Mouse (Mus musculus): Measurements from ENCODE around the gene Snrpd3.
"Not testable (repeated sequence)": the region's sequence is repeated elsewhere in the genome, so short reads cannot be mapped to it uniquely, and the experiment has no call there.

The Snrpd3 gene

DNA sequence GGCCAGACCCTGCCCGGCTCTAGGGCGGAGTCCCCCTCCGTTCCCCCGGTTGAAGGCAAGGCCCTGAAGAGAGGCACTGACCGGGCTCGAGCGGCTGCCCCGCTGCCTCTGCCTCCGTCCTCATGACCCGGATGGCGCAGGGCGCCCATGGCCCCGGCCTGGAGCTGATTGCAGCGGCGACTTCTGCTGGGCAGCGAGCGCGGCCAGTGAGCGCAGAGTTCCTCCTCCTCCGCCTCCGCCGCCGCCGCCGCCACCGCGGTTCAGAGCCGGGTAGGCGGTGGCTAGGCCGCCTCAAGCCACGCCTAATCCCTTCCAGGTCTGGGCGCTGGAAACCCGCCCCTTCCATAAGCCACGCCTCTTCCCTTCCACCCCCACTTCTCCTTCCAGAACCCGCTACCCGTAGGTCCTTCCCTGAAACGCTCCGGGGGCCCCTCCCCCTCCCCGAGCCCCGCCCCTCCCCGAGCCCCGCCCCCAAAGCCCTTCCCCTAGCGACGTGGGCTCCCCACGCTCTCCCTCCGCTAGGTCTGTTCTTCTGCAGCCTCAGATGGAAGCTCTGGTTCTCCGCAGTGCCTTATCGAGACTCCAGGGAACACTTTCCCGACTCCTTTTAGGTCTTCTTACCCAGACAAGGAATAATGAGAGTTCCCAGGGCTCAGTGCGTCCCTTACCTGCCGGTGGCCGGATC lies at the start of gene Snrpd3:
Gene Snrpd3, plus strand, starts transcription at position 479 of the 685 bp plus-strand sequence.
- Histone ChIP-seq H3K4me3 (replicated peaks; ENCODE audit: low read length) (peak within 1 kb of the TSS; percentile 96), H3K27me3 (ENCODE audit: insufficient read depth, low read length) (0 out of 2 replicates have a peak, but pooled peaks cover 4% of the 10 kb centered on the region), H3K9me3 (ENCODE audit: low read length) (no peaks in the 10 kb centered on the region), H3K4me1 (replicated peaks; ENCODE audit: low read depth, low read length) (peaks cover 56% of the 10 kb centered on the region), H3K36me3 (ENCODE audit: insufficient read depth, low read length) (peaks cover 36% of the 10 kb centered on the region)
- TF ChIP-seq NANOG (IDR thresholded peaks at IDR 0.05; ENCODE audit: borderline replicate concordance, low read length), result no peak
- TF ChIP-seq POU5F1 (IDR thresholded peaks at IDR 0.05; ENCODE audit: borderline replicate concordance, low read length), result no peak
- no peak for TF ChIP-seq CTCF (conservative IDR thresholded peaks at IDR 0.05; ENCODE audit: low read length)

DNA sequence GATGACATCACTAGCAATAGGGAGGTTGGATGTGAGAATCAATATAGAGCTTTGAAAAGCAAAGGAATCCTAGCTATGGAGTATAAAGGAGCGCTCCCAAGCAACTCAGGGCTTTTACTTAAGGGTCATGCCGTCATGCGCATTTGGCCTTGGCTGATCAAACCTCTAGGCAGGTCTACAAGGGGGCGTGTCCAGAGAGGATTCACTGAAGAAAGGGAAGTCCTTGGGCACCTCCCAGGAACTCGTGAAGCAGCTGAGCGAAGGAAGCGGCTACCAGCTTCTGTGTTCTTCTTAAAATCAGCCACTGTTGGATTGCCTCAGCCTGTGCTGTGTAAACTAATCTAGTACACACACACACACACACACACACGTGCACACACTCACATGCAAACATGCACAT lies 43.9 kb upstream of the Snrpd3 start:
- Histone ChIP-seq H3K27me3 (ENCODE audit: insufficient read depth, low read length) (no peaks in the 10 kb centered on the region), H3K9me3 (ENCODE audit: low read length) (no peaks in the 10 kb centered on the region), H3K36me3 (ENCODE audit: insufficient read depth, low read length) (no peaks in the 10 kb centered on the region), H3K4me1 (replicated peaks; ENCODE audit: low read depth, low read length) (peaks cover 15% of the 10 kb centered on the region), H3K4me3 (replicated peaks; ENCODE audit: low read length) (no peak overlapping the region)
- TF ChIP-seq NANOG (IDR thresholded peaks at IDR 0.05; ENCODE audit: borderline replicate concordance, low read length), result no peak

DNA sequence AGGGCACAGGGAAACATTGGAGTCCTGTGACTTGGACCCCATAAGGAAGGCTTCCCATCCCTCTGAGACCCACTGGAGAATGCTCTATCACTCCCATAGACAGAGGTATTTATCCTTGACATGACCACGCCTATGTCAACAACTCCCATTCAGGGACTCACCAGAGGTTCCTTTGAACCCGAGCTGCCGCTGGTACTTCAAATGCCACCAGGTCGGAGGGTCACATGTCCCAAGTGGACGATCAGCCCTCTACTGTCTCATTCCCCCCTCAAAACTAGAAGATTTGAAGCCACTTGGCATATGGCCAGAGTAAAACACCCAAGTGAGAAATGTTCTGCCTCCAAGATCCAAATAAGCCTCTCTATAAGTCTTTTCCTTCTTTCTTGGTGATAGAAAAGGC lies 42.8 kb upstream of the Snrpd3 start:
- TF ChIP-seq NANOG (IDR thresholded peaks at IDR 0.05; ENCODE audit: borderline replicate concordance, low read length) (no peak), POU5F1 (IDR thresholded peaks at IDR 0.05; ENCODE audit: borderline replicate concordance, low read length) (no peak)
- Histone ChIP-seq H3K36me3 (ENCODE audit: insufficient read depth, low read length) (no peaks in the 10 kb centered on the region), H3K9me3 (ENCODE audit: low read length) (no peaks in the 10 kb centered on the region), H3K4me3 (replicated peaks; ENCODE audit: low read length) (no peak overlapping the region), H3K4me1 (replicated peaks; ENCODE audit: low read depth, low read length) (peaks cover 15% of the 10 kb centered on the region), H3K27me3 (ENCODE audit: insufficient read depth, low read length) (no peaks in the 10 kb centered on the region)

DNA sequence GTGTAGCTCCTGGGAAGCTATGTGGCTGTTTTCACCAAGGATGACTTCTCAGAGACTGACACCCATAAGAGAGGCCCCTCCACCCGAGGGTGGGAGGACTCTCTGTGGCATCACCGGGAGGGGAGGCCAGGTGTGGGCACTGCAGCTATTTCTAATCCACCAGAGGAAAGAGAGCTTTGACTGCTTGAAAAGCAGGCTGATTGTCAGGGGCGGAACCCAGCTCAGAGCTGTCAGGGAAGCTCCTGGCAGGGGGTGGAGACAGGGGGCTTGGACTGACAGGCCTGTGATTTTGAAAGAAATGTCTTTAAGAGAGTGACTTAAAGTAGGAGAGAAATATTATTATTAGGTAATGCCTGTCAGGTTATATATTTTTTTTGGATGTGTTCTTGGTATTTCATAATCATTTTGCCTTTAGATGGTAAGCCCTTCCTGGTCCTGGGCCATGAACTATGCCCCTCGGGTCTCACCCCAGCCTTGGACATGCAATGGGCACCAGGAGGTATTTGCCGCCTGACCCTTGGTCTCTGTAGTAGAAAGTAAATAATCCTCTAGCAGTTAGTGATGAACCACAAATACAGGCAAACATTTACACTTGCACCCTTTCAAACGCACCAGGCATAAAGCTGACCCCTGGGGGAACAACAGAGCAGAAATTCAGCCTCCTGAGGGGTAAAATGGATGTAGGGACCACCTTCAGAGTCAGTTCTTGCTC lies 42.1 kb upstream of the Snrpd3 start:
- H3K36me3 ChIP-seq (ENCODE audit: insufficient read depth, low read length); H3K27me3 ChIP-seq (ENCODE audit: insufficient read depth, low read length); H3K9me3 ChIP-seq (ENCODE audit: low read length); H3K4me3 ChIP-seq (replicated peaks; ENCODE audit: low read length): not testable (repeated sequence)
- H3K4me1 ChIP-seq (replicated peaks; ENCODE audit: low read depth, low read length), result peaks cover 15% of the 10 kb centered on the region

DNA sequence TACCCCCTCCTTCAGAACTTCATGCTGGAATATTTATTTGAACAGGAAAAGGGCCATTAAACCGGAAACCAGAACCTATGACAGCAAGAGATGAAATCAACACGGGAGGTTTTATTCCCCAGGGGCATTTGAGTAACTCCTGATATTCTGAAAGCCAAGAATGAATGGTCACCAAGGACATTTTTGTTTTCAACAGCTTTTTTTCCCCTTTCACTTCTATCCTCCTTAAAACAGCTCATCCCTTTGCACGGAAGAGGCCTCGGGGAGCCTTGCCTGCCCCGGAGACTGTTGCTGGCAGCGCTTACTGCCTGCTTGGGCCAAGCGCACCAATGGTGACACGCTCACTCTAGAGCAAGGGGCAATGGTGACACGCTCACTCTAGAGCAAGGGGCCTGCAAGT lies 40.3 kb upstream of the Snrpd3 start:
- H3K4me3 ChIP-seq (replicated peaks; ENCODE audit: low read length), result no peak overlapping the region
- H3K36me3 ChIP-seq (ENCODE audit: insufficient read depth, low read length), result no peaks in the 10 kb centered on the region
- no peaks in the 10 kb centered on the region for H3K9me3 ChIP-seq (ENCODE audit: low read length)
- H3K27me3 ChIP-seq (ENCODE audit: insufficient read depth, low read length), result no peaks in the 10 kb centered on the region
- H3K4me1 ChIP-seq (replicated peaks; ENCODE audit: low read depth, low read length), result peaks cover 15% of the 10 kb centered on the region
- TF ChIP-seq CTCF (conservative IDR thresholded peaks at IDR 0.05; ENCODE audit: low read length) (no peak), NANOG (IDR thresholded peaks at IDR 0.05; ENCODE audit: borderline replicate concordance, low read length) (no peak), POU5F1 (IDR thresholded peaks at IDR 0.05; ENCODE audit: borderline replicate concordance, low read length) (no peak)

DNA sequence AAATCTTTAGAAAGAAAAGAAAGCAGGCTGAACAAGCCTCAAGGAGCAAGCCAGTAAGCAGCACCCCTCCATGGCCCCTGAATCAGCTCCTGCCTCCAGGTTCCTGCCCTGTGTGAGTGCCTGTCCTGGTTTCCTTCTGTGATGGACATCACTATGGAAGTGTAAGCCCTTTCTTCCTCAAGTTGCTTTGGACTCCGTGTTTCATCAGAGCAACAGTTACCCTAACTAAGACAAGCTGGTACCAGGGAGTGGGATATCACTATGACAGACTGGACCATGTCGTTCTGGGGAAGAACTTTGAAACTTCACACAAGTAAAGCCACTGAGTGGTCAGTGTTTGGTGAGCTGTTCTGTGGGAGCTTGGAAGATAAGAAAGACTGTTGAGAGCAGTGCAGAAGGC lies 37.4 kb upstream of the Snrpd3 start:
- no peak overlapping the region for H3K4me3 ChIP-seq (replicated peaks; ENCODE audit: low read length)
- H3K9me3 ChIP-seq (ENCODE audit: low read length), result no peaks in the 10 kb centered on the region
- H3K36me3 ChIP-seq (ENCODE audit: insufficient read depth, low read length), result no peaks in the 10 kb centered on the region
- H3K4me1 ChIP-seq (replicated peaks; ENCODE audit: low read depth, low read length), result 0 out of 2 replicates have a peak, but pooled peaks cover 4% of the 10 kb centered on the region
- TF ChIP-seq CTCF (conservative IDR thresholded peaks at IDR 0.05; ENCODE audit: low read length), result no peak
- TF ChIP-seq POU5F1 (IDR thresholded peaks at IDR 0.05; ENCODE audit: borderline replicate concordance, low read length), result no peak
- no peak for TF ChIP-seq NANOG (IDR thresholded peaks at IDR 0.05; ENCODE audit: borderline replicate concordance, low read length)
- H3K27me3 ChIP-seq (ENCODE audit: insufficient read depth, low read length), result peaks cover 11% of the 10 kb centered on the region; the same call in 1 of the 2 replicates

DNA sequence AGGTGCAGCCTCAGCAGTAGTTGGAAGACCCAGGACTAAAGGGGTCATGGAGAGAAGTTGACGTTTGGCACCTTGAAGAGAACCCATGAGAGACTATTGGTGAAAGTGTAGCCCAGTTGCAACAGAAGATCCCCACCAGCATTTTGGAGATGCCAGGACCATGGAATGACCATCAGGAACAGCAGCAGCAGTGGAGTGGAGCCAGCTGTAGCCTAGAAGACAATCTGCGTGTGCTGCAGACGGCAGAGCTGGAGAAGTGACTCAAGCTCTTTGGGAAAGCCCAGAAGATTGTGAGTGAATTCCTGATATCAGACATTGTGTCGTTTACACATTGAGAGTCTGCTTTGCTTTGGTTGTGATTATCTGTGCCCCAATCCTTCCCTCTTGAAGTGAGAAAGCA lies 35.6 kb upstream of the Snrpd3 start:
- Histone ChIP-seq H3K4me1 (replicated peaks; ENCODE audit: low read depth, low read length) (no peaks in the 10 kb centered on the region), H3K36me3 (ENCODE audit: insufficient read depth, low read length) (no peaks in the 10 kb centered on the region), H3K9me3 (ENCODE audit: low read length) (no peaks in the 10 kb centered on the region), H3K4me3 (replicated peaks; ENCODE audit: low read length) (no peak overlapping the region), H3K27me3 (ENCODE audit: insufficient read depth, low read length) (peaks cover 16% of the 10 kb centered on the region; the same call in 1 of the 2 replicates)
- TF ChIP-seq POU5F1 (IDR thresholded peaks at IDR 0.05; ENCODE audit: borderline replicate concordance, low read length), result no peak
- TF ChIP-seq NANOG (IDR thresholded peaks at IDR 0.05; ENCODE audit: borderline replicate concordance, low read length), result no peak
- TF ChIP-seq CTCF (conservative IDR thresholded peaks at IDR 0.05; ENCODE audit: low read length), result no peak

DNA sequence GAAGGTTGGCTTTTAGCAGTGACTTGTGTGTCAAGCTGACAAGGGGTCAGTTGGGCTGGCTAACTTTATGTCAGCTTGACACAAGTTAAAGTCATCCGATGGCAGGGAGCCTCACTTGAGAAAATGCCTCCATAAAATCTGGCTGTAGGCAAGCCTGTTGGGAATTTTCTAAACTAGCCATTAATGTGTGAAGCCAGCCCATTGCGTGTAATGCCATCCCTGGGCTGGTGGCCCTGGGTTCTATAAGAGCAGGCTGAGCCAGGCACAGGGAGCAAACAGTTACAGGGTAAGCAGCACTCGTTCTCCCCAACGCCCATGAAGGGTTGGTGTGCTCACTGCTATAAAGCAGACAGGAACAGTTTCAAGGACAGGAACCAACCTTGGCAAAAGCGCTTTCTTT lies 35.1 kb upstream of the Snrpd3 start:
- no peaks in the 10 kb centered on the region for H3K36me3 ChIP-seq (ENCODE audit: insufficient read depth, low read length)
- no peak overlapping the region for H3K4me3 ChIP-seq (replicated peaks; ENCODE audit: low read length)
- H3K9me3 ChIP-seq (ENCODE audit: low read length), result no peaks in the 10 kb centered on the region
- no peak for TF ChIP-seq CTCF (conservative IDR thresholded peaks at IDR 0.05; ENCODE audit: low read length)
- no peak for TF ChIP-seq NANOG (IDR thresholded peaks at IDR 0.05; ENCODE audit: borderline replicate concordance, low read length)
- TF ChIP-seq POU5F1 (IDR thresholded peaks at IDR 0.05; ENCODE audit: borderline replicate concordance, low read length), result no peak
- no peaks in the 10 kb centered on the region for H3K4me1 ChIP-seq (replicated peaks; ENCODE audit: low read depth, low read length)
- peaks cover 16% of the 10 kb centered on the region; the same call in 1 of the 2 replicates for H3K27me3 ChIP-seq (ENCODE audit: insufficient read depth, low read length)
